Mouse (Mus musculus): ENCODE measurements at regions not wholly inside any gene's neighbourhood (a gene's known extent, or its start where the extent isn't known, plus 50 kb on each side); places are given as distances from the start of the nearest gene placed in this dataset.

GRCm38 (mm10) chr2:50405932-50406331, 109.3 kb upstream of the Mmadhc start:
- no peak for DNase-seq

- no peak for DNase-seq
Observed at GRCm38 (mm10) chr2:50403106-50403505, 106.5 kb upstream of the Mmadhc start.

- no peak for DNase-seq
Observed at GRCm38 (mm10) chr2:50398576-50398975, 102.0 kb upstream of the Mmadhc start.

GRCm38 (mm10) chr2:50377609-50378413, 81.2 kb upstream of the Mmadhc start:
- no peak for DNase-seq

GRCm38 (mm10) chr2:50373626-50374025, 77.0 kb upstream of the Mmadhc start:
- peak; percentile 5 for DNase-seq

GRCm38 (mm10) chr2:50373006-50373405, 76.4 kb upstream of the Mmadhc start:
- no peak for DNase-seq

- no peak for DNase-seq
Observed at GRCm38 (mm10) chr2:50368831-50369230, 72.2 kb upstream of the Mmadhc start.

- no peak for DNase-seq
Observed at GRCm38 (mm10) chr2:50368351-50368750, 71.8 kb upstream of the Mmadhc start.

- no peak for DNase-seq
Observed at GRCm38 (mm10) chr2:50365221-50365620, 68.6 kb upstream of the Mmadhc start.

GRCm38 (mm10) chr2:50356089-50356488, 59.5 kb upstream of the Mmadhc start:
- no peak for DNase-seq

GRCm38 (mm10) chr2:50347486-50348265, 51.1 kb upstream of the Mmadhc start:
- no peak for DNase-seq
